Mouse (Mus musculus): ENCODE measurements around the gene Slc13a4.
A peak's percentile ranks its signal among the peaks of the same experiment; 100 is the strongest.

DNA sequence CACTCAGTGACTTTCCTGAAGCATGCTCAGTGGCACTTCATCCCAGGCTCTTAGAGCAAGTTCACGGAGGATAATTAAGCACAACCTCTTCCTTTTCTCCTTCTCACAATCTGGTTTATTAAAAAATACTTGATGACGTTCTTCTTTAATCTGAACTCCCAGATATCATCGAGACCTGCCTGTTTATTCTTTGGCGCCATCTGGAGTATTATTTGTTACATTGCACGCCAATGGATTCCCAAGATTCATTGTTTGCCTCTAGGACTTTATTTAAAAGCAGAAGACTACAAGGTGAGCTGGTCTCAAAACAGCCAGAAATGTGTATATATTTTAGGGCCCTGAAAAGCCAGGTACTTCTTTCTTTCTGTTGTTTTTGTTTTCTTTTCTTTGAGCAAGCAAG, 62.8 kb downstream of the Slc13a4 start:
- TF ChIP-seq CTCF (IDR thresholded peaks at IDR 0.05; ENCODE audit: low read depth) (peak; percentile 65), EP300 (IDR thresholded peaks at IDR 0.05; ENCODE audit: low read depth) (no peak)
